Mouse (Mus musculus) CH12F3 (cell line): ENCODE results near the gene Stk39.

Source experiments
- in situ Hi-C: fragments of 300-500 bp; cut with MboI; formaldehyde crosslinking; loops from 2 replicates; pipeline ENCODE4 v1.14.3; 2020; ENCODE audit warnings: low sequenced_read_pairs

The Stk39 gene

GRCm38 (mm10) chr2:68463801-68464200 is 8.3 kb downstream of the Stk39 start:
- in situ Hi-C loops, result no loop called here

GRCm38 (mm10) chr2:68458115-68458514 is 14.0 kb downstream of the Stk39 start:
- in situ Hi-C loops, result no loop called here

DNA sequence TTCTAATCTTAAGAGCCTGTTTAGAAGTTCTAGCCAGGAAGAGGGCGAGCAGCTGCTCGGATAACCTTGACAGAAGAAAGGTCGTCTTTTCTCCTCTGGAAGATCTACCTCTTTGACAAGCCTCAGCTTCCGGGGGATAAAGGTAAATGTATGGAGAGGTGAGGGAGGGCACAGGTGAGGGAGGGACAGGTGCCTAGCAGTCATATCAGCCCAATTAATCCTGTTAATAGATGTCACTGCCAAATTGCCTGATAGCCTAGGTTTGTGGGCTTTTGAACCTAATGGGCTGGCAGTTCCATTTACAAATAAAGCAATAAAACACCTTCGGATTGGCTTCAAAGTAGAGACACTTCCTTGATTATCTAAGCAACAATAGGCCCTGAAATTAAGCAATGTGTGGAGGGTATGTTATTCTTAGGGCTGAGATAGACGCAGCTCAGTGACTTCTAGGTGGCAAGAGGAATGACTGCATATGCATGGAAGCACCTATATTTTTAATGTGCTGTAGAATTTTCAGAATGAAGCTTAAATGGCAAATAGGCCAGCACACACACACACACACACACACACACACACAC is 14.5 kb downstream of the Stk39 start:
- in situ Hi-C loops, result no loop called here

DNA sequence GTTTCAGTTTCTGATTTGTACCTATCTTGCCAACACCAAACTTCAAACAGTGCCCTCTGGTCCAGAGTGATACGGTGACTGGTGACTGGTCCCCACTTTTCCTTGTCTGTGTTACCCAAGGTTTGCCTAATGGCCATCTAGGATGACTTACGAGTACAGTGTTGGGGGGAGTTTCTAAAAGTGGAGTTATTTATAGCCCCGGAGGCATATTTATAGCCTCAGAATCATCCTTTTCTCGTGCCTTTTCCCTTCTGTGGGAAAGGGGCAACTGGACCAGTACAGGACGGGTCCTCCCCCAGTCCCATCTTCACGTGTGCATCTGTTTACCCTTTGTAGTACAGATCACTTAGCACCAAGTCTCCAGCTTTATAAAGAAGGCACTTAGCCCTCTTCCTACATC is 15.2 kb downstream of the Stk39 start:
- in situ Hi-C loops, result no loop called here

DNA sequence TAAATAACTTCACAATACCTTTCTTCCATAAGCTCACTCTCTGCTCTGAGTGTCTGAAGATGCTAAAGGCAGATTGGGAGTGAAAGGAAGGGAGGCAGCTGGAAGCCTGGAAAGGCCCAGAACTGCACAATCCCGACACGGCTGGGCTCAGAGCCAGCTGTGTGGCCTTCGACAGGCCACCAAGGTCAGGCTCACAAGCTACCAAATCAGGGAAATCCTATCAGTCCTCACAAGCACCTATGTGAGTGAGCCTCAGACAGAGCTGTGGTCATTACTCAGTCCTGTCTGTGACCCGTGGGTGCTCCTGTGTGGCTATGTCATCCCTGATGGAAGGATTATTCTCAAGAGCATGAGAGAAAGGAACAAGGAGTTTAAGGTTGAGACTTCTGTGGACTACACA is 19.7 kb downstream of the Stk39 start:
- in situ Hi-C loops, result no loop called here

GRCm38 (mm10) chr2:68448035-68448434 is 24.0 kb downstream of the Stk39 start:
- in situ Hi-C loops, result no loop called here

- in situ Hi-C loops, result no loop called here
These were observed 28.9 kb downstream of the Stk39 start for GRCm38 (mm10) chr2:68443141-68443540.

- in situ Hi-C loops, result no loop called here
These were observed 29.9 kb downstream of the Stk39 start for GRCm38 (mm10) chr2:68442113-68442717.

DNA sequence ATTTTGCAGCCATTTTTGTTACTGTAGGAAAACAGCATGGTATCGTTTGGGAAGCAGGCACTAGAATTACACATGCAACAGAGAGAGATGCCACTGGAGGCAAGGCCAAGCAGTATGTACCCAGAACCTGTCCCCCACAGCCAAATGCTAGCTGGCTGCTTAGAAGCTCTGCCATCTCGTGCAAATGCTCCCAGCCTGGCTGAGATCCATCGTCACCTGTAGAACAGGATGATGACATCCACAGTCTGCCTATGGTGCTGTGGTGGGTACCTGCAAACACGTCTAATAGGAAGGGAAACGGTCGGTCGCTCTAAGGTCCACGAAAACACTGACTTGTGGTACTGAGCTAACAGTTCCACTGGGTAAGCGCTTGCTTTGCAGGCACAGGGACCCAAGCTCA is 32.5 kb downstream of the Stk39 start:
- in situ Hi-C loops, result no loop called here

DNA sequence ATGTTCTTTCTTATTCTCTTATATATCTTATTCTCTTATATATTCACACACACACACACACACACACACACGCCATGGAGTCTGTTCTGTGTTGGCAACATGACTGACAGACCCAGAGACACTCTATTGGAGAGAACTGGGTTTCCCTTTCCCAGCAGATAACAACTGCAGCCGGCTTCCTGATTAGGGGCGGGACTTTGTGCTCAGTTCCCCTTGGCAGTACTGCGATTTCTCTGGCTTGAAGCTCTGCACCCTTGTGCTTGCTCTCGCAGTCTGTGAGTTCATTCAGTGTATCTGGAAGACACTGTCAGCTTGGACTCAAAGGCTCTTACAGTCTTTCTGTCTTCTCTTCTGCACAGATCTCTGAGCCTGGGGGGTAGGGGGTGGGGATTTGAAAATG is 34.1 kb downstream of the Stk39 start:
- in situ Hi-C loops, result no loop called here

- in situ Hi-C loops, result no loop called here
These were observed 34.9 kb downstream of the Stk39 start for GRCm38 (mm10) chr2:68437216-68437615.

DNA sequence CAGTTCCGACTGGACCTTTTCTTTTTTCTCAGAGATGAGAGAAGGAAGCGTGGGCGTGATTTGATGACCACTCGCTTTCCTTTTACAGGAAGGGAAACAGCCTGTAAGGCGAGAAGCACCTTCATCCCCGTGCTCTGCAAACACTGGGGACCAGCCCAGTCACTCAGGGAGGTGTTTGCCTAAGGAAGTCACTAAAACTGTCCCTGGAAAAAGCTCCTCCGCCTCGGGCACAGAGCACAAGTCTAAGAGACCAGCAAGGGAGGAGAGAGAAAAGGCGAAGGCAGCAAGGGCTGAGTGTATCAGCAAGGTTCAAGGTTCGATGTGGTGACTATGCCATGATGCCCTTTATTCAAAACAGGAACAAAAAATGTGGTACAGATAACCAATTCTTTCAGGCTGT is 35.8 kb downstream of the Stk39 start:
- in situ Hi-C loops, result no loop called here

DNA sequence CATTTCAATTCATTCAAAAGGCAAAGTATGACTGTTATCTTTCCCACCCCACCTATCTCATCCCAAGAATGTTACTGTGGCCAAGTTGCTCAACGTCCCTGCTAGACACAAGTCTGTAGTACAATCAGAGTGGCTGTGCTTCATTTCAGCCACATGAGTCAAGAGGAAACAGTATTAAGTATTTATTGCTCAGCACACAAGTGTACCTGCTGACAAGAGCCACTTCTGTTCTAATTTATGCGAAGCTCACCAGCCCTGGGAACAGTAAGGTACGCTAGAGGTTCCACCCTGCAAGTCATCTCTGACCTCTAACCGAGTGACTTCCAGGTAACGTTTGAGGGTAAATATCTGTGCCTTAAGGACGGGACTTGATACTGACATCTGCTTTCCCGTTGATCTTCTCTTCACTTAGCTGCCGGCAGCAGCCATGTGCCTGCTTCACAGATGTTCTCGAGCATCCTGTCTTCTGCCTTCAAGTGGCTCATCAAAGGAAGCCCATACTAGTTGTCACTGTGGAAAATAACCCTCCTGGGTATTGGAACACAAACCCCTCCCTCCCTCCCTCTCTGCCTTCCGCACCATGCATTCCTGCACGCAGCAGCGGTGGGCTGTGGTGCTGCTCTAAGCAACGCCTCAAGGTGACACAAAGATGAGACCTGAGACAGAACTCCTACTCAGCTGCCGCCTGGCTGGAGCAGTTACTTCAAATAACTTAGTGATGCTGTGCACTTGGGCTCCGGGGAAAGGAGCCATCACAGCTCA is 36.4 kb downstream of the Stk39 start:
- in situ Hi-C loops, result no loop called here

DNA sequence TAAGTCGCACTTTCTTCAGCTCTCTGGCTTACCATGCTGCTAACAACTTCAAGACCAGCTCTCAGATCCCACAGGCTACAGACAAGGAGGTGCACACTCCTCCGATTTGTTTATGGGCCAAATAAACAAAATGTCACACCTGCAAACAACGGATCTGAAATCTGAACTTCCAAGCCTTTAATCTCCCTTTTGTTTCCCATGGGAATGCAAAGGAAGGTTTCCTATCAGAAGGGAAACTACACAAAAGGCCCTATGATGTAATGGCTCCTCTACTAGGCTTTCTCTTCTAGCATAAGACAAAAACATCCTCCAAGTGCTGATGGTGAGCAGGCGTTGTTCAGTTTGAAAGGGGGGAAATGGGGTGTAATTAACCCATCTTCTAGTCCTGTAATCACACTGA is 37.1 kb downstream of the Stk39 start:
- in situ Hi-C loops, result no loop called here

GRCm38 (mm10) chr2:68434576-68434975 is 37.5 kb downstream of the Stk39 start:
- in situ Hi-C loops, result no loop called here

- in situ Hi-C loops, result no loop called here
These were observed 38.2 kb downstream of the Stk39 start for GRCm38 (mm10) chr2:68433736-68434312.

- in situ Hi-C loops, result no loop called here
These were observed 39.2 kb downstream of the Stk39 start for GRCm38 (mm10) chr2:68432834-68433233.

DNA sequence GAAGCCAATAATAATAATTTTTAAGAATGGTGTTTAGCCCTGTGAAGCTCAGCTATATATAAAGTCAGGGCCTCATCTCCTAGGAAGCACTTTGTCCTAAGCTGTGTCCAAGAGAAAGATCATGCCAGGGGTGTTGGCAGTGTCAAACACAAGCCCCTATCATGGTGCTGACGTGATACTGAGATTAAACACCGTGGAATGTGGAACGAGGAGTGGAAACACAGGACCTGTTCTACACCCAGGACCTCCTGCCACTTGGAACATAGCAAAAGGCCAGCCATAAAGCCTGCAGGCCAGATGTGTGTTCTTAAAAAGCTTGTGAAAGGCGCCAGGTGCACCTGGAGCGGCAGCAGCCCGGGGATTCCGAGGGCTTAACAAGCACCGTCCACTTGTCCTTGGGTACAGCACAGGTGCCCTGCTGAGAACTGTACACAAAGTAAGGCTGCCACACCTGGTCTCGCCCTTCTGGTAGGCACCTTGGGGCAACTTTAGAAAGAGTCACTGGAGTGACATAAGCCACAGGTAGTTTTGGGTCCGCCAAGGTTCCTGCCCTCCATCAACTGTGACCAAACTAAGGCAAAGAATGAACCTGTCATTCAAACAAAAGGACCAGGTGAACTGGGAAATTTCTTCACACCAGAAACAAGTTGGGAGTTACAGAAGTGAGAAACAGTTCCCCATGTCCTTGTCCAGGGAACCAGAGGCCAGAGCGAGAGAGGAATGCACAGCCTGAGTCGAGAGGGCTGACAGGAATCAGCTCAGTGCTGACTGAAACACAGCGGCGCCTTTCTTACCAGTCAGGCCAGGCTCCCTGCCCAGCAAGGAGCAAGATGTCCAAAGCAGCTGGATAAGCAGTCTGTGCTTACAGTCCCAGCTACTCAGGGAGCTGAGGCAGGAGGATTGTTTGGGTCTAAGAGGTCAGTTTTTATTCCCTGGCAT is 40.8 kb downstream of the Stk39 start:
- in situ Hi-C loops, result no loop called here

- in situ Hi-C loops, result no loop called here
These were observed 41.6 kb downstream of the Stk39 start for GRCm38 (mm10) chr2:68430493-68430892.

- in situ Hi-C loops, result no loop called here
These were observed 42.6 kb downstream of the Stk39 start for GRCm38 (mm10) chr2:68429436-68429835.
